Mouse (Mus musculus) erythroblast, embryonic 14.5 days (primary cell): ENCODE measurements around the gene Pde7b. TPM values are rescaled to one million over a fixed set of nuclear protein-coding genes. Genes with fewer than 3 reads are reported as not detected.

Experiments used
- H3K27me3 ChIP-seq: 2 replicates; pipeline ENCODE4 v1.6.1; 2012; ENCODE audit warnings: inconsistent platforms; ENCODE audit not compliant: control insufficient read depth
- H3K36me3 ChIP-seq: 2 replicates; pipeline ENCODE4 v1.6.1; 2012; ENCODE audit warnings: mild to moderate bottlenecking, inconsistent platforms; ENCODE audit not compliant: control insufficient read depth
- H3K4me1 ChIP-seq: 2 replicates; pipeline ENCODE4 v1.6.1; 2012; ENCODE audit warnings: inconsistent platforms; ENCODE audit not compliant: control insufficient read depth
- H3K4me3 ChIP-seq: replicated peaks from 2 replicates; pipeline ENCODE3; 2012; ENCODE audit warnings: moderate library complexity, mild to moderate bottlenecking, inconsistent platforms
- H3K9me3 ChIP-seq: 2 replicates; pipeline ENCODE4 v1.6.1; 2012; ENCODE audit warnings: low read length, inconsistent platforms, mixed read lengths; ENCODE audit not compliant: control insufficient read depth
- GATA1 ChIP-seq: IDR thresholded peaks from 2 replicates; pipeline ENCODE4 v1.6.1; 2012; ENCODE audit warnings: low read length, inconsistent platforms, mixed read lengths
- TAL1 ChIP-seq: IDR thresholded peaks from 3 replicates; pipeline ENCODE4 v1.6.1; 2012; ENCODE audit warnings: low read length, inconsistent platforms, mixed read lengths
- polyA plus RNA-seq: library from polyadenylated mRNA; stranded (reverse); fragments of >175 nt; gene quantifications from 2 replicates; pipeline ENCODE4 v1.2.3, GENCODE M21; 2012

Gene Pde7b
- polyA plus RNA-seq, 1 experiment = not detected

DNA sequence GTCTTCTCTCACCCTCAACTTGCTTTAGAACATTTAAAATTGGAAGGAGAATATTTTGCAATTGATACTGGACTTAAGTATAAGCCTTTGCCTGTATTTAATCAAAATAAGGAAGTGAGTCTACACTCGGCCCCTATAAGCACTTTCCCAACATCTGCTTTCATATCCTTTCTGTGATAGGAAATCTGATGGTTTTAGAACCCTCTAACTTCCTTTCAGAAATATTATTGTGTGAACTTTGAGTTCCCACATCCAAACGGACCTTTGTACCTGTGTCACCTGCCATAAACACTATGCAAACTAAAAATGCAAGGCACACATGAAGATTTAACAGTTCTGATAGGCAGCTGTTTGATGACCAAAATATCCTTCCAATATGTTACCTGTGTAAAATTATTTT is 58.2 kb downstream of the Pde7b start:
- H3K27me3 ChIP-seq = no peaks in the 10 kb centered on the region
- no peak for TF ChIP-seq TAL1
- no peak for TF ChIP-seq GATA1
- no peak overlapping the region for H3K4me3 ChIP-seq
- H3K4me1 ChIP-seq = no peaks in the 10 kb centered on the region
- no peaks in the 10 kb centered on the region for H3K36me3 ChIP-seq
- no peaks in the 10 kb centered on the region for H3K9me3 ChIP-seq

DNA sequence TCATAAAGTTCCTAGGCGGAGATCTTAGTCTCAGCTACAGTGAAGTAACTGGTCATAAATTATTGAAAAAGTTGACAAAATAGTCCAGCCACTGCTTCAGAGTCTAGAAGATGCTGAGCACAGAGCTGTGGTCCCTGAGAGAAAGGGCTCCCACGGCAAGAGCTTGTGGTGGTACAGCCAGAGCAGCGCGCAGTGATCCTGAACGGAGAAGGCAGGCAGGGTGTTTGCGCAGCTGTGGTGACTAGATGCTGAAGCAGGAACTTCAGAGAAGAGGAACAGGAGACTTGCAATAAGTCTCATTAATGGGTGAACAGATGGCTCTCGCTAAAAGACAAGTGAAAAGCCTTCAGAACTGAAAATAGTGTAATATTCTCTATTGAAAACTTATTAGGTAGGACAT is 61.9 kb downstream of the Pde7b start:
- no peaks in the 10 kb centered on the region for H3K4me1 ChIP-seq
- H3K9me3 ChIP-seq = no peaks in the 10 kb centered on the region
- no peaks in the 10 kb centered on the region for H3K36me3 ChIP-seq
- H3K4me3 ChIP-seq = no peak overlapping the region
- TF ChIP-seq TAL1 (no peak), GATA1 (no peak)
- no peaks in the 10 kb centered on the region for H3K27me3 ChIP-seq

DNA sequence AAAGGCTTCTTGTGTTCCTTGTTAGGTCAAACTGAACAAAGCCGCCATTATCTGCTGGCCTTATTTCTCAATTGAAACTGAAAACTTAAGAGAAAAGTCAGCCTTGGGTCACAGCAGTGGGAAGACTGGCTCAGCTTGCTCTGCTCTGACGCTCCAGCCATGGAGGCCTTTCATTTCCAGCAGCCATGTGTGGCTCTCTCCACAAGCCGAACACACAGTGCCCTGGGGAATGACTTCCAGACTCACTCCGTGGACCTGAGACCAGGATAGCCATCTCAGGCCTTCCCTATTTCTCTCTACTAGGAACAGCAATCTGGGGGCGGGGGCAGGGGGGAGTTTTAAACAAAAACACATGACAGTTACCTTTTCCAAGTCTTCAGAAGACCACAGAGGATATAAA is 63.2 kb downstream of the Pde7b start:
- Histone ChIP-seq H3K27me3 (no peaks in the 10 kb centered on the region), H3K4me1 (no peaks in the 10 kb centered on the region), H3K9me3 (no peaks in the 10 kb centered on the region), H3K4me3 (no peak overlapping the region), H3K36me3 (no peaks in the 10 kb centered on the region)
- TF ChIP-seq GATA1 = no peak
- no peak for TF ChIP-seq TAL1

DNA sequence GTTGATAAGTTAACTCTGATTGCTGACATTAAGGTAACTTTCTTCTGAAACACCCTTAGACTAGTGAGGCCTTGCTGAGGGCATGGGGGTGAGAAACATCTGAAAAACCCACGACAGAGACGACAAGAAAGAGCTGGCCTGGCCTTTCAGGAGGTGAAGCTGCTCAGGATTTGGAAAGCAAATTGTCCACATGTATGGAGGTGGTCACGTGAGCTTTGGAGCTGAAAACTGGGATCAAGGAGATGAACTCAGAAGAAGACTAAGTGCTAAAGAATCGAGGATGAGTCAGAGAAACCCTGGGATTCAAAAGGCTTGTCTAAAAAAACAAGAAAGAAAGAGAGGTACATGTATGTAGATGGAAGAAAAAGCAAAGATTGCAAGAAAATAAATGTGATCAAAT is 65.2 kb downstream of the Pde7b start:
- no peaks in the 10 kb centered on the region for H3K9me3 ChIP-seq
- H3K27me3 ChIP-seq = no peaks in the 10 kb centered on the region
- H3K36me3 ChIP-seq = no peaks in the 10 kb centered on the region
- H3K4me1 ChIP-seq = no peaks in the 10 kb centered on the region
- TF ChIP-seq GATA1 = no peak
- TF ChIP-seq TAL1 = no peak
- no peak overlapping the region for H3K4me3 ChIP-seq

DNA sequence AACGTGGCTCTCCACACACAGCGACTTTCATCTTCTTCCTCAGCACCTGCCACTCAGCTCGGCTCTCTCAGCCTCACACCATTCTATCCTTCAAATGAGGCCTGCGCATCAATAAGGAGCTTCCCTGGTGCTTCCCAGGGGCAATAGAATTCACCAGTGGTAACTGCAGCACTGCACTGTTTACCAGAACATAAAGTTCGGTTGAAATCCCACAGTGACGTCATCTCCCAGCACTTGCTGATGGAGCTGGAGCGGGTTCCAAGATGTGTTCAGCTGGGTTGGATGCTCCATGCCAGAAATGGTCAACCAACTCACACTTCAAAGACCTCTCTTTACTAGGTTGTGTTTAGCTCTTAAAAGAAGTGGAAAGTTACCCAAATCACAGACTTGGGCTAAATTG is 65.6 kb downstream of the Pde7b start:
- no peak for TF ChIP-seq GATA1
- TF ChIP-seq TAL1 = no peak
- Histone ChIP-seq H3K4me3 (no peak overlapping the region), H3K9me3 (no peaks in the 10 kb centered on the region), H3K27me3 (no peaks in the 10 kb centered on the region), H3K4me1 (no peaks in the 10 kb centered on the region), H3K36me3 (no peaks in the 10 kb centered on the region)

DNA sequence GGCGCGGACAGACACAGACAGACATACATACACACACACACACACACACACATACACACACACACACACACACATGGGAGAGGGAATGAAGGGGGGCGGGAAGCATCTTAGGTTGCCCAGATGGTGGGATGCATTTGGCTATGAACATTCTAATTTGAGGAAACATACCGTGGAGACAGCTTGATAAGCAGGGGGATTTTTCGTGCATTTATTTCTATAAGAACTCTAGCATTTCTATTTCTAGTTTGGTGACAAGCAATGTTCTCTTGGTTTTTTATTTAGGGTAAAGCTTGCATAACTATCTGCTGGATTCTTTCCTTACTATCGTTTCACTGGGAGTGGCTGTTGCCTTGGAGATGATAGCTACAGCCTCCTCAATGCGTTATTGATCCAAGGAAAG is 66.2 kb downstream of the Pde7b start:
- no peaks in the 10 kb centered on the region for H3K9me3 ChIP-seq
- no peaks in the 10 kb centered on the region for H3K4me1 ChIP-seq
- H3K4me3 ChIP-seq = no peak overlapping the region
- TF ChIP-seq TAL1 (no peak), GATA1 (no peak)
- no peaks in the 10 kb centered on the region for H3K27me3 ChIP-seq
- H3K36me3 ChIP-seq = no peaks in the 10 kb centered on the region

DNA sequence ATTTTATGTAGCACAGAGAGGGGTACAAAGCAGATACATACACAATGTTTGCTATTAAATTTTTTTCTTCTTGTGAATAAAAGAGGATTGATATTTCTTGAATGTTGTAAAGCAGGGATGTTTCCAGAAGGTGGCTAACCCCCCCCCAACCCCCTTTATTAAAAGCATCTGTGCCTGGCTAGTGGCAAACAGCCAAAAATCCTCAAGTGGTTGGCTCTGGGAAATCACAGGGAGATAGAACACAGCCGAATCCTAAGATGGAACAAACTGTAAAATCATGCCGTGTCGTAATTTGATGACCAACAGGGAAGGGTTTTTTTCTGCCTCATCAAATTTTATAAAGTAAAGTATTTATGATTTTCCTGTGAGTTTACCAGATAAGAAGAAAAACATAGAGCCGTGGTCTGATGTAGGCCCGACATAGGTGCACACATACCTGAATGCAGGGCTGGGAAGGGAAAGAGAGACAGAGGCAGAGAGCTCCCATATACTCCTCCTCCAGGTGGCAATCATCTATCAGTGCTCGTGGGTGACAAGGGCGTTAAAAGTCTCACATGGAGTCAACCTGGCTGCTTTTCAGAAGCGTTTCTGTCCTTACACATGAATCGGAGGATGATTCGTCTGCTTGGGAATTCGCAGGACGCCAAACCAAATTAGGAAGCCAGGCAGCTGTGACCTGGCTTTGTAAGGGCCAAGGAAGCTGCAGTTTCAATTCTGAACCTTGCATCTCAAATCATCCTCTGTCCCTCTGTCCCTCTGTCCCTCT is 67.4 kb downstream of the Pde7b start:
- Histone ChIP-seq H3K27me3 (no peaks in the 10 kb centered on the region), H3K4me1 (no peaks in the 10 kb centered on the region), H3K36me3 (no peaks in the 10 kb centered on the region), H3K9me3 (no peaks in the 10 kb centered on the region), H3K4me3 (no peak overlapping the region)
- TF ChIP-seq GATA1 (no peak), TAL1 (no peak)

DNA sequence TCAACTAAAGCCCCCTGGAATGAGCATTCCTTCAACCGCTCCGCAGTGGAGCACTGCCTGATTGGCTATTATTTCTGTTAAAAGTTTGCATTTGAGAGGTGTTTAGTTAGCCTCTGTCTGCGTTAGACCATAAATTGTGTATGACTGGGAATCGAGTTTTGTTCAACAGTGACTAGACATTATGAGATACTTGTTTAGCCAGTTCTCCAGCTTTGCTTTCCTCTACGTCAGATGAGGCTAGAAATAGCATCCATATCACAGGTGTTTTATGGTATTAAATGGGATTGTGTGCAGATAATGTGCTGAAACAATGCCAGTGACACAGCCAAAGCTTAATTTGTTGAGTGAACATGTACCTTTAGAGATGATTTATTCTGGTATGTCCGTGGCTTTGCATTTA is 70.3 kb downstream of the Pde7b start:
- Histone ChIP-seq H3K4me1 (no peaks in the 10 kb centered on the region), H3K4me3 (no peak overlapping the region), H3K9me3 (no peaks in the 10 kb centered on the region), H3K27me3 (no peaks in the 10 kb centered on the region), H3K36me3 (no peaks in the 10 kb centered on the region)
- TF ChIP-seq TAL1 = no peak
- TF ChIP-seq GATA1 = no peak

DNA sequence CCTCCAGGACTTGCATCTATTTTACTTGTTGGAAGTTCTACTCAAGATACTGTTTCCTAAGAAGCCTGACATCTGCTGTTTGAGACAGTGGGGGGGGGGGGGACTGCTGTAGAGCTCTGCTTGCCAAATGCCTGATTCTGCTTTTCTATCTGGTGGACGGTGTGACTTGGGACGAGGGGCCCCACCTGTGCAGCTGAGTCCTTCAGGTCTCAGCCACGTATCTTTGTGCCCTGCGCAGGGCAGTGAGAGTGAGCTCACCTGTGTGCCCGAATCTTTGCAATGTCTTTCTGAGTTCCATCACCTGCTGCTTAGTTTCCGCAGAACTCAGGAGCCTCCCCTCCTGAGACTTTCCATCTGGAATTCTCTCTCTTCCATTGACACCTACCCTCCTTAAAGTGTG is 70.7 kb downstream of the Pde7b start:
- no peaks in the 10 kb centered on the region for H3K4me1 ChIP-seq
- H3K36me3 ChIP-seq = no peaks in the 10 kb centered on the region
- no peaks in the 10 kb centered on the region for H3K9me3 ChIP-seq
- TF ChIP-seq TAL1 = no peak
- TF ChIP-seq GATA1 = no peak
- H3K27me3 ChIP-seq = no peaks in the 10 kb centered on the region
- no peak overlapping the region for H3K4me3 ChIP-seq

DNA sequence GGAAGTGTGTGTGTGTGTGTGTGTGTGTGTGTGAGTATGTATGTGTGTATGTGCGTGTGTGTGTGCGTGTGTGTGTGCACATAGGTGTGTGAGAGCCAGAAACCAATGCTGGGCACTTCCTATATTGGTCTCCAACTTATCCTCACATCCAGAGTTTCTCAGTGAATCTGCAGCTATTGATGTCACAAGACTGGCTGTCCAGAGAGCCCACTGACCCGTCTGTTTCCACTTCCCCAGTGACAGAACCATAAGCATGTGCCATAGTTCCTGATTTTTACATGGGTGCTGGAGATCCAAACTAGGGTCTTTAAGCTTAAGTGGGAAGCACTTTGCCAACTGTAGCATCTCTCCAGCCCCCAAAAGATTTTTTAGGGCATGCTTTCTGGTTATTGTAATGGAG is 71.6 kb downstream of the Pde7b start:
- no peaks in the 10 kb centered on the region for H3K36me3 ChIP-seq
- H3K27me3 ChIP-seq = no peaks in the 10 kb centered on the region
- H3K9me3 ChIP-seq = no peaks in the 10 kb centered on the region
- TF ChIP-seq TAL1 (no peak), GATA1 (no peak)
- no peak overlapping the region for H3K4me3 ChIP-seq
- no peaks in the 10 kb centered on the region for H3K4me1 ChIP-seq

DNA sequence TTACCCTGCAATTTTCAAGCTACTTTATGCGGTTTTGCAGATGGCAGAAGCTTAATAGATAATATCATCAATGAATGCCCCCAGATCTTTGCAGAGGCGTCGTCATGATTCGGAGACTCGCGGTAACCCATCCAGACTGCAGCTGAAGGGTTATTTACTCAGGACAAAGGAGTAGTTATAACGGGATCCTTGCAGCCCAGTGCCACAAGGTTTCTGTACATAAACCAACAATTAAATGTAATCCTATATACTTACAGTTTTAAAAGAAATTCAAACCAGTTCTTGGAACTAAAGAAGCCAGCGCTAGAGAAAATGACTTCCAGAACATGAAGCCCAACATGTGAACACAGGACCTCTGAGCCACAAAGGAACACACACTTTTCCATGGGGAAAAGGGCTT is 88.5 kb downstream of the Pde7b start:
- Histone ChIP-seq H3K9me3 (no peaks in the 10 kb centered on the region), H3K27me3 (no peaks in the 10 kb centered on the region), H3K36me3 (no peaks in the 10 kb centered on the region), H3K4me1 (no peaks in the 10 kb centered on the region), H3K4me3 (no peak overlapping the region)
- TF ChIP-seq GATA1 = no peak
